In the genomic region with DNA sequence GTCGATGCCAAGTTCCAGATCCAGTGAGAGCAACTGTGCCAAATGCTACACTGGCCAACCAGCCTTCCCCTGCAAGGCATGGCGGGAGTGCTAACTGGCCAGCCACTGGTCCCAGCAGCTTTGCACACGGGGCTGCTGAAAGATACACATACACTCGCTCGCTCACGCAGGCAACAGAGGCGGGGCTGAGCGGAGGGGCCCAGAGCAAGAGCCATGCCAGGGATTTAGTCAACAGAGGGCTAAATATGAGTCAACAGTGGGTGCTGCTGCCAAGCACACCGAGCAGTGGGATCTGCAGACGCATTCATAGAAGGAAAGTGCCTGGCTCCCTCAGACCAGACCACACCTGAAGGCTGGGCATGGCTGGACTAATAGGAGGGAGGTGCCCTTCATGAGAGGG, we compare ENCODE assay signal across 8 mouse cellular contexts. TPM values are rescaled to one million over a fixed set of nuclear protein-coding genes. Genes with fewer than 3 reads are reported as not detected.
DNase-seq lines count a peak whose midpoint lies in the region; ATAC-seq and TF ChIP-seq lines count a peak whose summit lies in the region.

No protein-coding gene starts in this region.

- no peaks in the 10 kb centered on the region for H3K36me3 ChIP-seq in forebrain, embryonic 13.5 days (ENCODE audit: poor library complexity, severe bottlenecking)
- H3K36me3 ChIP-seq in forebrain, embryonic 12.5 days (replicated peaks), result no peaks in the 10 kb centered on the region
- H3K36me3 ChIP-seq in heart, postnatal 0 days (replicated peaks; ENCODE audit: control insufficient read depth, insufficient read depth, low read length), result no peaks in the 10 kb centered on the region

- TF ChIP-seq CTCF in heart, postnatal 0 days (IDR thresholded peaks at IDR 0.05; ENCODE audit: low read depth), result no peak

- H3K9me3 ChIP-seq in forebrain, embryonic 13.5 days (replicated peaks), result no peaks in the 10 kb centered on the region
- H3K9me3 ChIP-seq in forebrain, embryonic 12.5 days, result no peaks in the 10 kb centered on the region
- no peaks in the 10 kb centered on the region for H3K9me3 ChIP-seq in heart, postnatal 0 days (replicated peaks; ENCODE audit: control insufficient read depth, low read length)

- no peak for TF ChIP-seq EP300 in heart, postnatal 0 days (IDR thresholded peaks at IDR 0.05; ENCODE audit: low read depth)

- ATAC-seq in forebrain, embryonic 13.5 days, result peak; percentile 28; the same call in 1 of the 2 replicates
- no peak for ATAC-seq in forebrain, embryonic 12.5 days (ENCODE audit: low FRiP score)
- ATAC-seq in heart, postnatal 0 days (ENCODE audit: insufficient read depth, low read depth), result peak; percentile 71

- H3K4me2 ChIP-seq in forebrain, embryonic 13.5 days, result no peak overlapping the region
- no peak overlapping the region for H3K4me2 ChIP-seq in forebrain, embryonic 12.5 days
- H3K4me2 ChIP-seq in heart, postnatal 0 days (ENCODE audit: low read depth, low read length), result peak overlapping the region; percentile 35; the same call in 1 of the 2 replicates

- peaks cover 17% of the 10 kb centered on the region for H3K4me1 ChIP-seq in forebrain, embryonic 13.5 days
- H3K4me1 ChIP-seq in forebrain, embryonic 12.5 days, result peaks cover 19% of the 10 kb centered on the region
- no peaks in the 10 kb centered on the region for H3K4me1 ChIP-seq in heart, postnatal 0 days (ENCODE audit: control insufficient read depth, insufficient read depth)

- 57% methylated on average over 10 of the region's 10 CpGs for WGBS in forebrain, embryonic 13.5 days
- 72% methylated on average over 10 of the region's 10 CpGs for WGBS in forebrain, embryonic 12.5 days
- WGBS in heart, postnatal 0 days, result 33% methylated on average over 10 of the region's 10 CpGs

- DNase-seq in right cerebral cortex, postnatal 10 days (ENCODE audit: low spot score in 2 of 2), result peak; percentile 56 to 57
- DNase-seq in right cerebral cortex, postnatal 4 days, result no peak
- peak; percentile 36 for DNase-seq in heart, postnatal 0 days (ENCODE audit: low spot score)
- peak; percentile 83 to 88 for DNase-seq in lung, adult 18-20 months
- no peak for DNase-seq in spleen, postnatal 36 days (ENCODE audit: low spot score in 2 of 2)
- DNase-seq in thymus, postnatal 10 days (ENCODE audit: low spot score in 2 of 2), result no peak

- no peak overlapping the region for H3K27ac ChIP-seq in forebrain, embryonic 13.5 days
- H3K27ac ChIP-seq in forebrain, embryonic 12.5 days, result no peak overlapping the region
- no peak overlapping the region for H3K27ac ChIP-seq in heart, postnatal 0 days (ENCODE audit: low read depth)

- peaks cover 41% of the 10 kb centered on the region for H3K27me3 ChIP-seq in forebrain, embryonic 13.5 days
- H3K27me3 ChIP-seq in forebrain, embryonic 12.5 days, result peaks cover 64% of the 10 kb centered on the region
- H3K27me3 ChIP-seq in heart, postnatal 0 days (ENCODE audit: control insufficient read depth, insufficient read depth, low read length), result peaks cover 43% of the 10 kb centered on the region

- no peak overlapping the region for H3K4me3 ChIP-seq in forebrain, embryonic 13.5 days
- no peak overlapping the region for H3K4me3 ChIP-seq in forebrain, embryonic 12.5 days (replicated peaks)
- no peak overlapping the region for H3K4me3 ChIP-seq in heart, postnatal 0 days (ENCODE audit: low read depth, low read length)

- no peak overlapping the region for H3K9ac ChIP-seq in forebrain, embryonic 13.5 days
- H3K9ac ChIP-seq in forebrain, embryonic 12.5 days, result no peak overlapping the region
- H3K9ac ChIP-seq in heart, postnatal 0 days (replicated peaks; ENCODE audit: low read depth, low read length), result no peak overlapping the region

RNA-seq across cellular contexts. Expression of gene Epb41l4b, which starts 3.8 kb away (rescaled TPM):
- polyA plus RNA-seq in forebrain, embryonic 13.5 days (2015; fragmentation: Nextera tagmentation; extraction: Ambion mirVana), result 0.56 and 0.67 TPM in 2 replicates
- polyA plus RNA-seq in forebrain, embryonic 12.5 days (2016; fragmentation: Nextera tagmentation; extraction: Ambion mirVana), result 0.54 and 0.64 TPM in 2 replicates
- 0.19 and 3.1 TPM in 2 replicates for total RNA-seq in heart, postnatal 0 days (2014; rRNA removed; ENCODE audit: low replicate concordance)
- polyA plus RNA-seq in heart, postnatal 0 days (2015; fragmentation: Nextera tagmentation; extraction: Ambion mirVana), result 0.34 and 0.37 TPM in 2 replicates

Comparison
In these comparisons a context has a peak if more than half of its experiments do, and no peak if none do; other contexts are left out.
1. DNase-seq: peak in right cerebral cortex, postnatal 10 days (2 of 2), heart, postnatal 0 days (single experiment) and lung, adult 18-20 months (2 of 2); none in right cerebral cortex, postnatal 4 days (single experiment), spleen, postnatal 36 days (0 of 2) and thymus, postnatal 10 days (0 of 2).